Mouse (Mus musculus) urinary bladder, adult 2 months (tissue): Measurements from ENCODE around the gene Tec. TPM values are rescaled to one million over a fixed set of nuclear protein-coding genes. Genes with fewer than 3 reads are reported as not detected.
"Not testable (repeated sequence)": the region's sequence is repeated elsewhere in the genome, so short reads cannot be mapped to it uniquely, and the experiment has no call there.

Source experiments
- DNase-seq: peaks from one replicate; pipeline ENCODE4 v3.0.0; 2022; ENCODE audit warnings: low spot score
- polyA plus RNA-seq: library from polyadenylated mRNA; depleted of rRNA; stranded (reverse); fragments of >200 nt; gene quantifications from 2 replicates; pipeline ENCODE4 v1.2.3, GENCODE M21; 2012

Gene Tec
- polyA plus RNA-seq, 1 experiment: 5.0 TPM

DNA sequence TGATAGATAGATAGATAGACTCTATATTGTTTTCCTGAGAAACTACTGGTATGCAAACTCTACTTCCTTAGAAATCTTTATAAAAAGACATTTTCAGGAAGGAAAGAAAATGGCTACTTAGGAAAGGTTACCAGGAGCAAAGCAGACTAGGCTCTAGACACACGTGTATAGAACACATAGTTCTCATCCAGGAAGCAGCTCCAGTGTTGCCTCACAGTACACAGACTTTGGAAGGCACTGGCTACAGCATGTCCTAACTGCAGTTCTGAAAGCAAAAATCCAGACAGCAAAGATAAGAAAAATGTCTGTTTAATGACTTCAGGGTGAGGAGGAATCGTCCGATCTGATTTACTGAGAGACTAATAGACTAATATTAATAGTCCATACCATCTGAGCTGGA is 41.8 kb downstream of the Tec start:
- no peak for DNase-seq

DNA sequence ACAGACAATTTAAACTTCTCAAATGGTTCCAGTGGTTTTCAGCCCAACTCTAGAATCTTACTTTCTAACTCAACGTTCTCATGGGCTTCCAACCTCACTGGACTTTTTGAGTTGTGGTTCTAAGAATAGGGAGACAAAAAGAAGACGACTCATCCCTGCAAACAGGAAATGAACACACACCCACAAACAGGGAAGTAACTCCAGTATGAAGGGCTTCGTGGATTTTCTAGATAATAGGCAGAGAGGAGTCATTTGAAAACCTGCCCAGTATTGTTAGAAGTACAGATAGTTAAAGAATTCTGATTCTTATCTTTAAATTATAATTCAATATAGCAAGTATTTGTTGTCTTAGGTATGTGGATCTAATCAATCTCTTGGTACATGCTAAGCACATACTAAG is 47.6 kb downstream of the Tec start:
- DNase-seq: no peak

DNA sequence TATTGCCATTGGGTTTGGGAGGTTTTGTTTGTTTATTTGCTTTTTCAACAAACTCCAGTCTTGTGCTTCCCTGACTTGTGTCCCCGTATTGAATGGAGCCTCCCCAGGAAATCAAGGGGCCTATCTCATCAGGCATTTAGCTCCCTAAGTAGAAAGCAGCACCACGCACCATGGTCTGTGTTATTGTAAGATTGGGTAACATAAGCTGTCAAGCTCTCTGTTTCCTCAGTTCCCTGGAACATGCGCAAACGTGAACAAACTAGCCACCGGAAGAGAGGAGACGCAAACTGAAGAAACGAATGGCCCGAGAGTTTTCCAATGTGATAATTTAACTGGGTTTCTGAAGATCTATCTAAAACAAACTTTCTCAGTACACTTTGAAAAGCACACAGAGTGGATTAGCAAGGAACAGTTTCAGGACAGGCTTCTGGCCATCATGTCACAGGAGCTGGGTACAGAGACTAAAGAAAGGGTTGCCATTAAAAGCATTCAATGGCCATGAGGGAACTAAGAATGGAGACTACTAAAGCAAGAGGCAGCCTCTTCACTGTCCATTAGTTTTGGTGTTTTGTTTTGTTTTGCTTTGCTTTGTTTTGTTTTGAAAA is 48.1 kb downstream of the Tec start:
- no peak for DNase-seq

DNA sequence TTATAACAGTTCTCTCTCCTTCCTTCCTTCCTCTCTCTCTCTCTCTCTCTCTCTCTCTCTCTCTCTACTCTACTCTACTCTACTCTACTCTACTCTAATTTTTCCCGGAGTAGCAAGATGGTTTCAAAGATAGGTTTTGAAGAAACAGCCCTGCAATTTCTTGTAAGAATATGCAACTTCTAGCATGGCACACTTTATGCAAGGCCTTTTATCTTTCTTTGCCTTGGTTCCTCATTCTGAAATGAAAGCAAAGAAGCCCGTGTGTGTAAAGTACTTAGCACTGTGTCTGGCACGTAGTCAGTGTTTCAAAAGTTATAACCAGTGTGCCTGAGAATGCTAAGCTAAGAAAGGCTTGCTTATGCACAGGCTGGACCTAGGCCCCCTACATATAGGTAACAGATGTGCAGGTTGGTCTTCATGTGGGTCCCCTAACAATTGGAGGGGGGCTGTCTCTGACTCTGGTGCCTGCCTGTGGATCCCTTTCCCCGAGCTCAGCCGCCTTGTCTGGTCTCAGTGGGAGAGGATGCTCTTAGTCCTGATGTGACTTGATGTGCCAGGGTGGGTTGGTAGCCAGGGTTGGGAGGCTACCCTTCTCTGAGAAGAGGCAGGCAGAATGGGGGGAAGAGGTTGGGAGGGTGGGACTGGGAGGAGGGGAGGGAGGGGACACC is 49.6 kb downstream of the Tec start:
- no peak for DNase-seq

DNA sequence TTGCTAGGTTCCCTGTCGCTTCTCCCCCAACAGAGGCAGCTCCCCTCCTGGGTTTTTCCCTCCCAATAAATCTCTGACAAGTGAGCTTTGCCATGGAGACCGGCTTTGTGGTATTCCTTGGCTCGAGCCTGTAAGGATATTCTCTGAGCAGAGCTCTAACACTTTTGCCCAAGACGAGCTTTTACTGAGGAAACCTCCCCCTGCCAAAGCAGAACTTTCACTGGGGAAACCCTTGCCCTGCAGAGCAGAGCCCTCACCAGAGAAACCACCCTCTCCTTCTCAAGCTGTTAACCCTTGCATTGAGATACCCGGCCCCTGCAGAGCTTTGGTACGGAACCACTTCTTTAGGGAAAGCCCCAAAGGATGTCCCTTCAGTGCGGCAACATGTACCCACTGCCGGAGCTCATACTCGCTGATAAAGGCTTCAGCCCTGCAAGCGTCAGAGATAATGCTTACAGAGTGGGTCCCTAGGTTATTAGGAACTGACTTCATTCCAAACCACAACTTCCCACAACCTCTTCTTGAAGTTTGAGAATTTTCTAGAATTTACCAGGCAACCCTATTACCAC is 50.7 kb downstream of the Tec start:
- DNase-seq: no peak

DNA sequence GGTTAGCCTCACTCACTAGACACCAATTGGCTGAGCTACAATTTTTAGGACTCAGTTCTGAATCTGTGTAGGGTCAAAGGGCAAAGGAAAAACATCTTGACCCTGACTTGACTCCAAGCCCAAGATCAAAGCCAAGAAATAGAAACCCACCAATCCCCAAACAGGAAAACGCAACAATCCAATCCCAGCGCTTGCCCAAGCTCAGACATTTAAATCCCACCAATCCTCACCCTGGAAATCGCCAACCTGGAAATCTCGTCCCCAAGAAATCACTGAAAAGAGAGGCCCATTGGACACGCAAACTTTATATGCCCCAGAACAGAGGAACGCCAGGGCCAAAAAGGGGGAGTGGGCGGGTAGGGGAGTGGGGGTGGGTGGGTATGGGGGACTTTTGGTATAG is 51.3 kb downstream of the Tec start:
- DNase-seq: not testable (repeated sequence)

DNA sequence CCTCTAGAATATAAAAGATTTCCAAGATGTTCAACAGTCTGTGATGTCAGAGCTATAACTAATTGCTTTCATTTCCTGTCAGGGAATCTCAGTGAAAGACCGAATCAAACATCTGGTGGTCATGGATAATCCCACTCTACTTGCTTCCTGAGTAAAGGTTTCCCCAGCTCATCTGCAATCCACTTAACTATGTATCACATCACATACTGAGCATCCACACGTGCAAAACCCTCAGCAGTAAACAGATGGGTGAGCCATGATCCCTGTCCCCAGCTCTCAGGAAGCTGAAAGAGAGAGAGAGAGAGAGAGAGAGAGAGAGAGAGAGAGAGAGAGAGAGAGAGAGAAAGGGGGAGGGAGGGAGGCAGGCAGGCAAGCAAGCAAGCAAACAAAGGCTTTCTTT is 51.8 kb downstream of the Tec start:
- DNase-seq: no peak

DNA sequence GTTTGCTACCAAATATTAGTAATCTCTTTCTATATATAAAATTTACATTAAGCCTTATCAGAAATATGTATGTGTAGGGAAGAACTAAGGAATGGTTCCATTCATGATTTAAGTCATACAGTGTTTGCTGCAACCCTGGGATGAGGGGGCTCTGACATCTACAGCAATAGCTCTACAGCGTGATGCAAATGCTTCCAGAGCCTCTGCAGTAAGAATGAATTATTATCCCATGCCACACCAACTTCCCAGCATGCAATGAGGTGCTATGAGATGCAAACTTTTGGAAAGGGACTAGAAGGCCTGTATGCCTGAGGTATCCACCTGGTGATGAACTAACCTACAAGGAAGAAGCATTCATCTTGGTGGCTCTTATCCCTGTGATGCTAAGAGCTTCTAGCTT is 52.2 kb downstream of the Tec start:
- DNase-seq: no peak

DNA sequence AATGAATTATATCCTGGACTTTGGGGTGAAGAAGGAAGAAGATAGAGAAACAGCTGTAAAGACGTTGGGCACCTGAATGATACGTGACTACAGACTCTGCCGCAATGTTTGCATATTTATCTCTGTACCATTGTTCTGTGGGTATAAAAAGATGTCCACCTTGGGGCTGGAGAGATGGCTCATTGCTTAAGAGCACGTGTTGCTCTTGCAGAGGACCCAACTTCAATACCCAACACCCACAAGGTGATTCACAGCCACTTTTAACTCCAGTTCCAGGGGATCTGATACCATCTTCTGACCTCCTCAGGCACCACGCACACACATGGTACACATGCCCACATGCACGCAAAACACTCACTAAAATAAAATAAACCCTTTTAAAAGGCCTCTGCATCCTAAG is 52.9 kb downstream of the Tec start:
- no peak for DNase-seq

DNA sequence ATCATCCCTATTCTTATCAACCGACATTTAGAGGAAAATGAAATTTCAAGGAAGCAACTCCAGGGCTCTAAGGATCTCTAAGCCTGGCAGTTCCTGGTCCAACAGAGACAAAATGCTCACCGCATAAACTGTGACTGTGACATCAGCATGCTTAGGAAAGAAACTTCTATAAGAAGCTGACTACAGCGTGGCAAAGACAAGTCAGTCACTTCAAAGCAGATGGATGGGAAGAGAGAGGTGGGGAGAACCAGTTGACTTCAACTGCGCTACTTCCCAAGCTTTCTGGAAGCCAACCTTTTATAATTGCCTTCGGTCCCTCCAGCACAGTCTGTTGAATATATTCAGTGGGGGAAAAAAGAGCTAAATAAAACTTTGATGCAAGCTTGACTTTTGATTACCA is 54.2 kb downstream of the Tec start:
- no peak for DNase-seq

DNA sequence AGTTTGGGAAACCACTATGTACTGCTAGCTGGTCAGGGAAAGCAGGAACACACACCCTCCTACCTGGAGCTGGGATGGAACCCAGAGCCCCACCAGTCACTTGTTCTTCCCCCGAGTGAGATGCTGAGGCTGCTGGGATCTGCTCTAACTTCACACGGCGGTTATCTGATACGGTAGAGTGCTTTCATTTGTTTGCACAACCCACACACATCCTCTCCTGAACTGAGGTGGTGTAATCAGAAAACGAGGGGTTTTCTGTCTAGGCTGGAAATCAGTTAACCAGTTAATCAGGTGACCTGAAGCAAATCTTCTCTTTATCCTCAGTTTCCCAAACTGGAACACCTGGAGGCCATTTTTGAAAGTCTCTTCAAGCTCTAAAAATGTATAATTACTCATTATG is 55.4 kb downstream of the Tec start:
- DNase-seq: no peak

DNA sequence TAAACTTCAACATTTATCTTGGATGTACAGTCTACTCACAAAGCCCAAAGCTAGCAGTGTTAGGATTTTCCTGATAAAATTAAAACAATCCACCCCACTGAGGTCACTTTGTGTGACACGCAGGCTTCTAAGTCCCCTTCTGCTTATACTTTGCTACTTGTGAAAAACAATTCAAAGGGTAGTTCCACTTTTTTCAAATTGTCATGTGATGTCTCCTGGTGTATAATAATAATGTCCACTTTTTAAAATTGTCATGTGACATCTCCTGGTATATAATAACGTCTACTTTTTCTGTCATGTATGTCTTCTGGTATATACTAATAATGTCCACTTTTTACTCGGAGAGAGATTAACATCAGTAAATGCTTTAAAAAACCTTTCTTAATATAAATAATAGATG is 56.0 kb downstream of the Tec start:
- no peak for DNase-seq

DNA sequence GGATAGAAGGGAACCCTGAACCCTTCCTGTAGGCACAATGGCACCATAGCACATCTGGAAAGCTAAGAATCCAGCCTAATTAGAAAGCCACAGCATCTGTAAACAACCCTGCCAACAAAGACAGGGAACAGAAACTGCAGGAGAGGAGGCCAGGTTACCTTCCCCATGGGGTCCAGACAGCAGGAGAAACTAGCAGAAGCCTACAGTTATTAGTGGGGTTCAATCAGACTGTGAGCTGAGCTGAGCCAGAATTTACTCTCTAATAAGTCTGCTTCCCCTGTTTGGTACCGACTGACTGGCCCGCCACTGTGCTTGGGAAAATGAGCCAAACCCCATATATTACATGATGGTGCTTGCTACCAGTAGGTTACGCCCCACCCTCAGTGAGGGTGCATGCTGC is 56.9 kb downstream of the Tec start:
- DNase-seq: no peak

DNA sequence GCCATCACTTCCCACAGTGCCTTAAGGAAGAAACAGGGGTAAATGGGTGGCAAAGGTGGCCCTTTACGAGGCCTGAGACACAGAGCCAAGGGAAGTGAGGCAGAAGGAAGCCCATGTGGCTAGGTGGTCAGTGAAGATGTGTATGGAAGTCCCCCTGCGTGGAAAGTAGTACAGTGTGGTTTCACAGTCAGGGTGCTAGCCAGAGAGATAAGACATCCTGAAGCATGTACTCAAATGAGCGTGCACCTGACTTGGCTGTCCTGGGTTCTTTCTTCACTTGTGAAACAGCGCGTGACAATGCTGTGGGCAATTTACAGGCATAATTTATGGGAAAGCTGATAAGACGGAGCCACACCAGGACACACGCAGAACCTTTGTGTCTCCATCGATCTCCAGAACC is 57.3 kb downstream of the Tec start:
- no peak for DNase-seq

DNA sequence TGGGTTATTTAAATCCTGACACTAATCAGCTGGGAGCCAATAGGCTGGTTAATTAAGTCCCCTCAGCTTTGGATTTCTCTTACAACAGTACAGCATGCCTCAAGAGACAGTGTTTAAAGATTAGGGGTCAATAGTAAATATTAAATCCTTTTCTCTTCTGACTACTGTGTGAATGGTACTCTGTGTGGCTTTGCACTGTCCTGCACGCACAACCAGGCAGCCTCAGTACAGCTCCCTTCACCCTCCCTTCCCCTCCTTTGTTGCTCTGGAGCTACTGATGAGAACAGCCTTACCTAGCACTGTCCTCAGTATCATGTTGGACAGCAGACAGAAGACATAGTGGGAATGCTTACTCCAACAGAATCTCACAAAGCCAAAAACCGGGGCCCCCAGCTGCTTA is 58.8 kb downstream of the Tec start:
- DNase-seq: no peak

DNA sequence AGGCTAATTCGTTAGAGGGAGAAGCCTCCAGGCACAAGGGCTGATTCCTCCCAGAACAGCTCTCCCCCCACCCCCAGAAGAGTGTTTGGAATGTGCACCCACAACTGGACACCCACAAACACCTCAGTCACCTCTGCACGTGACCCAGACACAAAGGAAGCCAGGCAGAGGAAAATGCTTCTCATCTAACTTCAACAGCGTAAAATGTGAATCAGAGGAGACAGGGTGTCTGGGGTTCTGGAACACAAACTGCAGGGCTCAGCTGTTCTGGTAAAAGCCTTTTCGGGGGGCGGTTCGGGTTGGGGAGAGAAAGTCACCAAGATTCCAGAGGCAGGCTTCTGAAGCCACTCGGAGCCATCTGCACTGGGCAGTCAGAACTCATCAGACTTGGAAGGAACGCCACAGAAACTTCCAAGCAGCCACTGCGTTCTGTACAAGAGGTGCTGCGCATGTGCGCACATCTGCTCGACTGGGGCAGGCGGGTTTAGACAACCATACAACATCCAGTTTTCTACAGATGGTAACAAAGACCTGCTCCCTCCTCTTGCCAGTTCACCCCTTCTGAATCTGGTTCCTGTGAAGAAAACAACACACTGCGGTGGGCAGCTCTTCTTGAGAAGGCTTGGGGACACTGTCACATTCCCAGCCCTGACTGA is 59.7 kb downstream of the Tec start:
- DNase-seq: no peak

DNA sequence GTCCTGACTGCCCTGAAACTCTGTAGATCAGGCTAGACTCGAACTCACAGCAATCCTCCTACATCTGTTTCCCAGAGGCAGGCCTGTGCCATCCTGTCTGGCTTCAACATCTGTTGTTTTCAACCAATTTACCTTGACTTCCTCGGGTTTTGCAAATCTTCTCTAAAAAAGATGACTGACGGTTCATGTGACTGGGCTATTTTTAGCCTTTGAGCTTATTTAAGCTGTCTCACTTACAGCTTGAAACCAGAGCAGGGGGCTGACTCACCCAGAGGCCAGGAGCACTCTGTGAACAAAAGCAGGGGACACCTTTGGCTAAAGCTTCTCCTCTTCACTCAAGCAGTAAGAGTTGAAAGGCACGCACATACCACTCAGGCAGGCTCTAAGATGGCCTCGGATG is 65.4 kb downstream of the Tec start:
- DNase-seq: no peak

DNA sequence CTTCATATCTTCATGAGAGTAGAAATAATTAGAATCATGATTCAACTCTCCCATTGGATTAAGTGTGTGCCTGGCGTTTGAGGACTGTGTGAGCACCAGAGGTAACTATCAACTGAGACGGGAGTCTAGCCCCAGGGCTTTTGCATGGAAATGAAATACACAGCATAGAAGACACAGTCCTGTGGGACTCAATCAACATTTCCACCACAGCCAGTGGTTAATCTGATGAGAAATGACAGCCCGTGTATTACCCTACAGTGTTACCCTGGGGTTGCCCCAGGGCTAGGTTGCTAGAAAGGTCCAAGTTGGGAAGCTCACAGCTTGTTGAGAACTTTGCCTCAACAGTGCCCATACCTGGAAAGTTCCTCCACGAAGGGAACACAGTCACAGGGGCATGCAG is 69.7 kb downstream of the Tec start:
- DNase-seq: no peak

DNA sequence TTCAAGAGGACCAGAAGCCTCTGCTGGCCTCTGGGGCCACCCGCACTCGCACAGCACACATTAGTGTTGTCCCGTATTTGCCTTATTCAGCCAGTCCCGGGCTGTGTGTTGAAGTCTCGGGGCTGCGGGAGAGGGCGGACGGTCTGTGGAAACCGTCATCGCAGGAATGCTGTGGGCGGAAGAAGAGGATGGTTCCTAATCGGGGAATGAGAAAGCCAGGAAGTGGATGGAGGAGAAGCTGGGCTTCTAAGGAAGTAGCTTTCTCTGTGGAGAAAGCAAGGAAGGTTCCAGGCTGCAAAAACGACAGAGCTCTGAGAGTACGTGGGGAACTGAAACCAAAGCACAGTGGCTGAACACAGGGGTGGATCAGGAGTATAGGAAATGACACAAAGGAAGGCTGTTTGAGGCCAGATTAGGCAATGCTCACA is 72.1 kb downstream of the Tec start:
- no peak for DNase-seq

DNA sequence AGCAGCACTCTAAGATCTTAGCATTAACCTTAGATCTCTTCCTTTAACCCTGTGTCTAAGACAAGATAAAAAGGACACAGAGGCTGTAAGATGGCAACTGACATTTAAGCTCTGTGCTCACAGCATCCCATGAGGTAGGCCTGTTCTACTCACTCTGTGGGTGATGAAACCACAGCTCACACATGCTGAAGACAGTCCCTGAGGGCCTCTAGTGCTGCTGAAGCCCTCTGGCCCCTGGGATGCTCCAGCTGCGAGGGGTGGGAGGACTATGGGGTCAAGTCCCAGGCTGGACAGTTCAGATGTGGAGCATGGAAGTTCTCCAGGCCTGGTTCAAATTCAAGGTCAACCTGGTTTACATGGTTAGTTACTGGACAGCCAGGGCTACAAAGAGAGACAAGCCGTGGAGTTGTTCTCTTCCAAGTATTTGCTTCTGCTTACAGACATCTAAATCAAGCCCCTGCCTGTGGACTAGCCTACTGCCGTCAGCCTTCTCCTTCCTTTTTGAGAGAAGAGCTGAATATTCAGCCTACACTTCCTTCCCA is 74.9 kb downstream of the Tec start:
- DNase-seq: no peak

DNA sequence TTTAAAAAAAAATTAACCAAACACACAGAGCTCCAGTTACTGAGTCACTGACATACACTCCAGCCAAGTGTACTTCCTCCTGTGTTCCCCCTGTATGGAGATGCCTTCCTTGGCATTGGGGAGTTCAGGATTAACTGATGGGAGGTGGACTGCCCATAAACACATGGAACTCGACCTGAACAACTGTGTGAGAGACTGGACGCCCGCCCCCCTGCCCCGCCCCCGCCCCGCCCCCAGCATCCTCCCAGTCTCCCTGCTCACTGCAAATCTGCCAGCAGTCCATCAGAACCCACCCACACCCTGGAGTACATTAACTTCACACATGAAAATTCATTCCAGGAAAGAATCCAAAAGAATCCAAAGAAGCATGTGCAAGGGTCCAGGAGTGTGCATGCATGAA is 76.5 kb downstream of the Tec start:
- DNase-seq: no peak

DNA sequence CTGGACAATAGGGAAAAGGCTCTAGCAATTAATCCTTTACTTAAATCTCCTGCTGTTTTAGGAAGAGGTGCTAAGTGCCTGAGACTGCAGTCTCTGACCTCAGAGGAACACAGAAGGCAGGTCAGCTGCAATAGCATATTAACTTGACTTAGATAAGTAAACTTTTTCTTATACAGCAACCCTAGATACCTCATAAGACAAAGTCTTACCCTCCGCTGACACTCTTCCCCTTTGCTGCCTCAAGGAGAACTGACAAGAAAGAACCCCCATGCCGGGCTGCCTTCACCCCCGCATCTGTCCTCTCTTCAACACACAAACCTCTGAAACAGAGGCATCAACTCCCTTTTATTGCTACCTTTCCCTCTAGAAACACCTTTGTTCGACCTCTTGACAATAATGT is 76.9 kb downstream of the Tec start:
- no peak for DNase-seq

DNA sequence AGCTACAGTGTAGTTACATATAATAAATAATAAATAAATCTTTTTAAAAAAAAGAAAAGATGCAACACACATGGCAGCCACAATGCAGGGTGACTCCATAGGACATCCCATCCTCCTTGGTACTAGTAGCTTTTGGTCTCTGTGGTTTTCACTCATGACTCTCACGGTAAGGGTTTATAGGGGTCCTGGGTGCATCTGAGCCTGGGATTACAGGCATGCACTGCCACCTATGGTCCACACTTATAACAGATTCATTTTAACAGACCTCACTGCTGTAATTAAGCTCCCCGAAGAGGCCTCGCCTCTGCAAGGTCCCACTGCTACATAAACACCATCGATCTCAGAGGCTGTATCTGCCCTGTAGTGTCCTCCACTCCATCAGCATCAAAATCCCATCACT is 82.8 kb downstream of the Tec start:
- no peak for DNase-seq
